Mouse (Mus musculus) brain, embryonic 14.5 days (tissue): ENCODE results near the gene Pck1.

Experiments used
- CTCF ChIP-seq: fragments of 200-500 bp; IDR thresholded peaks from 2 replicates; pipeline ENCODE4 v1.5.1; 2012; ENCODE audit warnings: inconsistent platforms, mild to moderate bottlenecking, moderate library complexity, borderline replicate concordance; ENCODE audit not compliant: insufficient read depth, insufficient read length; ENCODE audit errors: extremely low read depth
- POLR2A ChIP-seq: fragments of 200-500 bp; IDR thresholded peaks from 2 replicates; pipeline ENCODE4 v1.6.1; 2012; ENCODE audit warnings: mild to moderate bottlenecking, inconsistent platforms, borderline replicate concordance; ENCODE audit not compliant: poor library complexity, insufficient read depth, insufficient read length, severe bottlenecking; ENCODE audit errors: extremely low read depth

GRCm38 (mm10) chr2:173171470-173171869 lies 18.6 kb downstream of the Pck1 start:
- no peak for TF ChIP-seq CTCF
- TF ChIP-seq POLR2A: no peak
